Mouse (Mus musculus): ENCODE data around the gene Prps1. TPM values are rescaled to one million over a fixed set of nuclear protein-coding genes. Genes with fewer than 3 reads are reported as not detected.
A peak's percentile ranks its signal among the peaks of the same experiment; 100 is the strongest.

The Prps1 gene
- polyA plus RNA-seq (2014; fragmentation: Nextera tagmentation; extraction: Ambion mirVana), result 81.5 and 89.5 TPM in 2 replicates

DNA sequence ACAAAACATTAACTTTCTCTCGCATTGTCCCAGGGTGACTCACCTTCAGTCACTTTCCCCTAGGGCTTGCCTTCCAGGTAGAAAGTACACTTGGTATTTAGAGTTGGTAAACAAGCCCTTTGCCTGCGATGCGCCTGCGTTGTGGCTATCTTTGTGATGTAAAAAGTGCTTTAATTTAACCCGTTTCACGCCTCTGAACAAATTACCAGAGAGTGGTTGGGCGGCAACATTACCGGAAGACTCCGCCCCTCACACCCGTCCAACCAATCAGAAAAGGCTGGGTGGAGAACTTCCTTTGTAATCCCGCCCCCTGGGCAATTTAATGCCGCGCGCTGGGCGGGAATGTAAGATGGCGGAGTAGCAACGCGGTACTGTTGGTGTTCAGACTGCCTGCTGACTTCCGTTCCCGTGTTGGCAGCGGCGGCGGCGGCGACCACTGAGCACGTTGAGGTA lies at the start of gene Prps1:
TSS of gene Prps1 (plus strand) at position 335 of the 453 bp plus-strand sequence.
- no peaks in the 10 kb centered on the region for H3K9me3 ChIP-seq (ENCODE audit: control insufficient read depth, low read length)
- H3K9ac ChIP-seq (ENCODE audit: low read length), result peak within 1 kb of the TSS; percentile 65
- peak within 1 kb of the TSS; percentile 48 for H3K4me3 ChIP-seq (ENCODE audit: low read depth, low read length)
- H3K4me1 ChIP-seq (replicated peaks; ENCODE audit: control insufficient read depth, insufficient read depth, low read length), result no peaks in the 10 kb centered on the region
- ATAC-seq (replicated peaks; ENCODE audit: low FRiP score) (peak; percentile 96), DNase-seq (ENCODE audit: low spot score) (peak; percentile 90)
- peak within 1 kb of the TSS; percentile 53 for H3K4me2 ChIP-seq (ENCODE audit: low read depth, low read length, severe bottlenecking)
- no peaks in the 10 kb centered on the region; the same call in 1 of the 2 replicates for H3K27me3 ChIP-seq (ENCODE audit: control insufficient read depth, insufficient read depth, low read length)
- 23% methylated on average over 26 of the region's 26 CpGs for WGBS
- H3K27ac ChIP-seq (ENCODE audit: low read depth, low read length), result no peak within 1 kb of the TSS
- no peaks in the 10 kb centered on the region for H3K36me3 ChIP-seq (ENCODE audit: control insufficient read depth, insufficient read depth, low read length)

DNA sequence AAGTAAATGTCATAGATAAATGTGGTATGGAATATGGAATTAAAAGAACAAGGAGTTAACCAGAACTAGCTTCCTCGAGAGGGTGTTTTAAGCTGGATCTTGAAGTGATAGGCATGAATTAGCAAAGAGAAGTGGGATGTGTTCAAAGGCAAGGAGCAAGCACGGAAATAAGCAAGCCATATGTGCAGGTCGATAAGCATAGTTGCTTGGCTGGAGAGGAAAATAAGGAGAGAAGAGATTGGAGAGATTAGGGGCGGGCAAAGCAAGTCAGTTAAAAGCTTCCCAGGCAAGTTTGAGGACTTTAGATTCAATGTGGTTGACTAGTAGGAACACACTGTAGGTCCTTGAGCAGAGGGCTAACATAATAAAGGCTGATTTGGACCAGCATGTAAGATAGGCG lies 48.8 kb upstream of the Prps1 start:
- no peak overlapping the region for H3K4me2 ChIP-seq (ENCODE audit: low read depth, low read length, severe bottlenecking)
- DNase-seq (ENCODE audit: low spot score), result no peak
- no peaks in the 10 kb centered on the region for H3K36me3 ChIP-seq (ENCODE audit: control insufficient read depth, insufficient read depth, low read length)
- no peak overlapping the region for H3K27ac ChIP-seq (ENCODE audit: low read depth, low read length)
- WGBS, result 88% methylated on average over 5 of the region's 5 CpGs
- no peaks in the 10 kb centered on the region for H3K9me3 ChIP-seq (ENCODE audit: control insufficient read depth, low read length)
- H3K4me1 ChIP-seq (replicated peaks; ENCODE audit: control insufficient read depth, insufficient read depth, low read length), result no peaks in the 10 kb centered on the region
- no peak overlapping the region for H3K4me3 ChIP-seq (ENCODE audit: low read depth, low read length)
- no peak overlapping the region for H3K9ac ChIP-seq (ENCODE audit: low read length)
- no peak for ATAC-seq (replicated peaks; ENCODE audit: low FRiP score)
- peaks cover 3% of the 10 kb centered on the region for H3K27me3 ChIP-seq (ENCODE audit: control insufficient read depth, insufficient read depth, low read length)

DNA sequence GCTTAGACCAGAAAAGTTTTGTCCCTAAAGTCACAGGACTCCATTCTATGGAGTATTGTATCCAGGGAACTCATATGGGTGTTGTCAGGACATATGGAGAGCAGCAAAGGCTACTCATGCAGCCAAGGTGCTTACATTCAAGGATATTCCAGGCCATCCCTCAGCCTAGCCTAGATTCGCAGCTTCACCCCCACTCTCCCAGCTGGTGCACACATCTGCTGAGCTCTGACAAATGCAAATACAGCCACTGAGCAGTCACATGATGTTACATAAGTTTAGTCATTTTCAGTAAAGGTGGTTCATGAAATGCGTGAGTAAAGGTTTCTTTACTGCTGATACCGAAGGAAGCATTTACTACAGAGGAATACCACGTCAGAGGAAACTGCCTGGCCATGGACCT lies 37.9 kb upstream of the Prps1 start:
- no peak overlapping the region for H3K27ac ChIP-seq (ENCODE audit: low read depth, low read length)
- no peaks in the 10 kb centered on the region for H3K36me3 ChIP-seq (ENCODE audit: control insufficient read depth, insufficient read depth, low read length)
- H3K4me3 ChIP-seq (ENCODE audit: low read depth, low read length), result no peak overlapping the region
- WGBS, result 87% methylated on average over 4 of the region's 4 CpGs
- no peaks in the 10 kb centered on the region for H3K4me1 ChIP-seq (replicated peaks; ENCODE audit: control insufficient read depth, insufficient read depth, low read length)
- no peak overlapping the region for H3K9ac ChIP-seq (ENCODE audit: low read length)
- ATAC-seq (replicated peaks; ENCODE audit: low FRiP score), result no peak
- H3K27me3 ChIP-seq (ENCODE audit: control insufficient read depth, insufficient read depth, low read length), result 0 out of 2 replicates have a peak, but pooled peaks cover 2% of the 10 kb centered on the region
- H3K9me3 ChIP-seq (ENCODE audit: control insufficient read depth, low read length), result no peaks in the 10 kb centered on the region
- H3K4me2 ChIP-seq (ENCODE audit: low read depth, low read length, severe bottlenecking), result no peak overlapping the region
- DNase-seq (ENCODE audit: low spot score), result no peak

DNA sequence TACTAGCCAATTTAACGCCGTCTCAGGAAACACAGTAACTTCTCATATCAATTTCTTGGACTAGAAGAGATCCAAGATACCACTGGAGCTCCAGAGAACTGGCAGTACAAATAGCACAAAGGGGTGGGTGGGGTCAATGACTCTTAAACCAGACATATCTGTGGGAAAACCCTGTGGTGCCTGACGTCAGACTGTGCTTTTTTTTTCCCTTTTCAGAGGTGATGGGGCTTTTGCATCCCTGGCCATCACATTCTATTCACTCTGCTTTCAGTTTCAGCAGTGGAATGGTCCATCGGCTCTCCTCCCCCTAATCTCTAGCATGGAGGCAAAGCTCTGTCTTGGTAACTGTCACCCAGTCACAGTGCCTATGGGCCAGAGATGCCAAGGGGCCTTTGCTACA lies 29.3 kb upstream of the Prps1 start:
- H3K4me3 ChIP-seq (ENCODE audit: low read depth, low read length), result no peak overlapping the region
- WGBS, result 72% methylated on average over 4 of the region's 4 CpGs
- no peak overlapping the region for H3K9ac ChIP-seq (ENCODE audit: low read length)
- no peak overlapping the region for H3K27ac ChIP-seq (ENCODE audit: low read depth, low read length)
- H3K4me1 ChIP-seq (replicated peaks; ENCODE audit: control insufficient read depth, insufficient read depth, low read length), result no peaks in the 10 kb centered on the region
- ATAC-seq (replicated peaks; ENCODE audit: low FRiP score) (no peak), DNase-seq (ENCODE audit: low spot score) (no peak)
- no peaks in the 10 kb centered on the region for H3K9me3 ChIP-seq (ENCODE audit: control insufficient read depth, low read length)
- H3K36me3 ChIP-seq (ENCODE audit: control insufficient read depth, insufficient read depth, low read length), result no peaks in the 10 kb centered on the region
- no peaks in the 10 kb centered on the region for H3K27me3 ChIP-seq (ENCODE audit: control insufficient read depth, insufficient read depth, low read length)
- no peak overlapping the region for H3K4me2 ChIP-seq (ENCODE audit: low read depth, low read length, severe bottlenecking)

DNA sequence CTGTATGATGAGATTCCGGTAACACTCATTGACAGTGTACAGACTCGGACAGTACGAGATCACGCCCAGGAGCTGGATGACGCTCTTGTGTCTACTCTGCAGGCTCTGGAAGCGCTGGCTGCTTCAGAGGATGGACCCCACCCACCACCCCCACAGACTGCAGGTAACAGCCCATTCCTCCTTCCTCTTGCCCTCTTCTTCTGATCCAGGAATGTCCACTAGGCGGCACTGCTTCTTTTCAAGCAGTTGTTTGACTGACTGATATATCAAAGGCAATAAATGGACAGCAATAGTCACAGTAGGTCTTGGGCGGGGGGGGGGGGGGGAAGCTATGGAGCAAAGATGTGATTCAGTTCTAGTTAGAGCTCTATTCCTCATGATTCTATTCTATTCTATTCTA lies 28.2 kb upstream of the Prps1 start:
- DNase-seq (ENCODE audit: low spot score) (no peak), ATAC-seq (replicated peaks; ENCODE audit: low FRiP score) (no peak)
- Histone ChIP-seq H3K9ac (ENCODE audit: low read length) (no peak overlapping the region), H3K9me3 (ENCODE audit: control insufficient read depth, low read length) (no peaks in the 10 kb centered on the region), H3K36me3 (ENCODE audit: control insufficient read depth, insufficient read depth, low read length) (no peaks in the 10 kb centered on the region), H3K4me1 (replicated peaks; ENCODE audit: control insufficient read depth, insufficient read depth, low read length) (no peaks in the 10 kb centered on the region), H3K27ac (ENCODE audit: low read depth, low read length) (no peak overlapping the region), H3K4me3 (ENCODE audit: low read depth, low read length) (no peak overlapping the region), H3K4me2 (ENCODE audit: low read depth, low read length, severe bottlenecking) (no peak overlapping the region), H3K27me3 (ENCODE audit: control insufficient read depth, insufficient read depth, low read length) (no peaks in the 10 kb centered on the region)
- WGBS, result 72% methylated on average over 8 of the region's 8 CpGs

DNA sequence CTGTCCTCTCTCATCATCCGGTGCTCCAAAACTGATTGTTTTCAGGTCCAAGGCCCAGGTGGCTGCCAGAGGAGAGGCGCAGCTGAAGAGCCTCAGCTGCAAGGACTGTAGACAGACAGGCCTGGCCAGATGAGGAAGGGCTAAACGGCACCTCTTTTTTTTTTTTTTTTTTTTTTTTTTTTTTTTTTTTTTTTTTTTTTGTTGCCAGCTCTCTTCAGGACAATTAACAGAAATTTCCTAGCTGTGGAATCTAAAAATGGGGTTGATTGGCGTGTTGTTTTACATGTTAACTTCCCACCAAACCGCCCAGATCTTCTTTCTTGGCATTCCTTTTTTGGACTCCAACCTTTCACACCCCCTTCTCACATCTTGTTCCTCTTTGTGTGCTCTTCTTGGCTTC lies 26.4 kb upstream of the Prps1 start:
- DNase-seq (ENCODE audit: low spot score) (no peak), ATAC-seq (replicated peaks; ENCODE audit: low FRiP score) (no peak)
- WGBS, result 79% methylated on average over 5 of the region's 5 CpGs
- Histone ChIP-seq H3K27me3 (ENCODE audit: control insufficient read depth, insufficient read depth, low read length) (no peaks in the 10 kb centered on the region), H3K4me2 (ENCODE audit: low read depth, low read length, severe bottlenecking) (no peak overlapping the region), H3K4me3 (ENCODE audit: low read depth, low read length) (no peak overlapping the region), H3K9me3 (ENCODE audit: control insufficient read depth, low read length) (no peaks in the 10 kb centered on the region), H3K4me1 (replicated peaks; ENCODE audit: control insufficient read depth, insufficient read depth, low read length) (no peaks in the 10 kb centered on the region), H3K36me3 (ENCODE audit: control insufficient read depth, insufficient read depth, low read length) (no peaks in the 10 kb centered on the region), H3K9ac (ENCODE audit: low read length) (no peak overlapping the region), H3K27ac (ENCODE audit: low read depth, low read length) (no peak overlapping the region)

DNA sequence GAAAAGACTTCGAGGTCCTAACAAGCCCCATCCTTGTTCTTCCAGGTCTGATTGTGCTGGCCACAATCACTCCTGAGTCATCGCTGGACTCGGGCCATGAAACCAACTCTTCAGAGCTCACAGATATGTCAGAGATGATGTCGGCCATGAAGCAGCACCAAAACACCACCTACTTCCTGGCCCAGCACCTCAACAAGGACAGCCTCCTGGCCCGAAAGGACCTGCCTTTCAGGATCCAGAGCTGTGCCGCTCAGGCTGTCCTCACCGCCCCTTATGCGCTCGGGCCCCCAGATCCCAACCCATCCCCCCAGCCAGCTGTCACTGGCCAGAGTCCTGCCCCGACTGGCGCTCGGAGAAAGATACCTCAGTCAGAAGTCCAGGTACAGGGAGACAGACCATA lies 25.9 kb upstream of the Prps1 start:
- Histone ChIP-seq H3K4me1 (replicated peaks; ENCODE audit: control insufficient read depth, insufficient read depth, low read length) (no peaks in the 10 kb centered on the region), H3K4me2 (ENCODE audit: low read depth, low read length, severe bottlenecking) (no peak overlapping the region), H3K27ac (ENCODE audit: low read depth, low read length) (no peak overlapping the region), H3K9ac (ENCODE audit: low read length) (no peak overlapping the region), H3K9me3 (ENCODE audit: control insufficient read depth, low read length) (no peaks in the 10 kb centered on the region), H3K4me3 (ENCODE audit: low read depth, low read length) (no peak overlapping the region), H3K27me3 (ENCODE audit: control insufficient read depth, insufficient read depth, low read length) (no peaks in the 10 kb centered on the region; the same call in 1 of the 2 replicates), H3K36me3 (ENCODE audit: control insufficient read depth, insufficient read depth, low read length) (no peaks in the 10 kb centered on the region)
- 88% methylated on average over 12 of the region's 12 CpGs for WGBS
- DNase-seq (ENCODE audit: low spot score), result no peak
- ATAC-seq (replicated peaks; ENCODE audit: low FRiP score), result no peak

DNA sequence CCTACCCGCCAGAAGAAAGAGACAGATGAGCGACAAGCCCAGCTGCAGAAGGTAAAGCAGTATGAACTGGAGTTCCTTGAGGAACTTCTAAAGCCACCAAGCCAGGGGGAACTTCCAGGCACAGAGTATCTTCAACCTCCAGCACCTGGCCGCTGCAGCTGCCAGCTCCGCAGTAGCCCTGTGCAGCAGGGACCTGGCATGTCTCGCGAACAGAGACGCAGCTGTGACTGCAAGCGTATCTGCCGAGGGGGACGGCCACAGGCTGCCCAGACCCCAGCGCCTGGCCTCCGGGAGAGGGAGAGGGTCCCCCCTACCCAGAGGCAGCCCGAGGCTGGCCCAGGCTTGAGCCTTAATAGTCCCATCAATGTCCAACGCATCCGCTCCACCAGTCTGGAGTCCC lies 24.4 kb upstream of the Prps1 start:
- Histone ChIP-seq H3K27me3 (ENCODE audit: control insufficient read depth, insufficient read depth, low read length) (no peaks in the 10 kb centered on the region; the same call in 1 of the 2 replicates), H3K9ac (ENCODE audit: low read length) (no peak overlapping the region), H3K4me1 (replicated peaks; ENCODE audit: control insufficient read depth, insufficient read depth, low read length) (no peaks in the 10 kb centered on the region), H3K9me3 (ENCODE audit: control insufficient read depth, low read length) (no peaks in the 10 kb centered on the region), H3K4me2 (ENCODE audit: low read depth, low read length, severe bottlenecking) (no peak overlapping the region), H3K27ac (ENCODE audit: low read depth, low read length) (no peak overlapping the region), H3K36me3 (ENCODE audit: control insufficient read depth, insufficient read depth, low read length) (no peaks in the 10 kb centered on the region), H3K4me3 (ENCODE audit: low read depth, low read length) (no peak overlapping the region)
- 79% methylated on average over 15 of the region's 15 CpGs for WGBS
- DNase-seq (ENCODE audit: low spot score) (no peak), ATAC-seq (replicated peaks; ENCODE audit: low FRiP score) (no peak)

DNA sequence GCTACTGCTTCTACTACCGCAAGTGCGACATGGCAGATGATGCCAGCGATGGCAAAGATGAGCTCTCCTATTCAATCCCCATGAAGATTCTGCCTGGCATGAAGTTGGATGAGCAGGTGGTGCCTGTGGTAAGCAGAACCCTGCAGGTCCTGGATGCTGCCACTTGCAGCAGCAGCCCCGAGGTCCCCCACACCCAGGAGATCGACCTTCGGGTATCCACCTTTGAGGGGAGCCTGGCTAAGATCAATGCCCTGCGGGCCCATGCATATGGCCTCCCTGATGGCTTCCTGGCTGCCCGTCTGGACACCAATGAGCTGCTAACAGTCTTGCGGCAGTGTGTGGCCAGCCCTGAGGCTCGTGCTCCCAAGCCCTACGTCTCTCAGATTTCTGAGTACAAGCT lies 23.6 kb upstream of the Prps1 start:
- H3K36me3 ChIP-seq (ENCODE audit: control insufficient read depth, insufficient read depth, low read length), result no peaks in the 10 kb centered on the region
- no peak overlapping the region for H3K4me2 ChIP-seq (ENCODE audit: low read depth, low read length, severe bottlenecking)
- H3K9me3 ChIP-seq (ENCODE audit: control insufficient read depth, low read length), result no peaks in the 10 kb centered on the region
- 93% methylated on average over 11 of the region's 11 CpGs for WGBS
- no peak for ATAC-seq (replicated peaks; ENCODE audit: low FRiP score)
- no peaks in the 10 kb centered on the region for H3K4me1 ChIP-seq (replicated peaks; ENCODE audit: control insufficient read depth, insufficient read depth, low read length)
- no peaks in the 10 kb centered on the region; the same call in 1 of the 2 replicates for H3K27me3 ChIP-seq (ENCODE audit: control insufficient read depth, insufficient read depth, low read length)
- no peak overlapping the region for H3K27ac ChIP-seq (ENCODE audit: low read depth, low read length)
- H3K4me3 ChIP-seq (ENCODE audit: low read depth, low read length), result no peak overlapping the region
- no peak overlapping the region for H3K9ac ChIP-seq (ENCODE audit: low read length)
- DNase-seq (ENCODE audit: low spot score), result no peak
